Mouse (Mus musculus): ENCODE data around the gene Tank.

- TF ChIP-seq CTCF (IDR thresholded peaks at IDR 0.05; ENCODE audit: control insufficient read depth, insufficient read depth, insufficient read length) = no peak
- TF ChIP-seq USF1 (IDR thresholded peaks at IDR 0.05; ENCODE audit: low read depth) = no peak
- TF ChIP-seq MAX (IDR thresholded peaks at IDR 0.05) = no peak
- no peak for TF ChIP-seq FOSL1 (IDR thresholded peaks at IDR 0.05; ENCODE audit: insufficient read depth, low read length, poor library complexity, severe bottlenecking)
- no peak for TF ChIP-seq CEBPB (IDR thresholded peaks at IDR 0.05; ENCODE audit: low read depth)
- TF ChIP-seq MYOD1 (IDR thresholded peaks at IDR 0.05; ENCODE audit: control insufficient read depth, insufficient read length, low read depth) = no peak
- TF ChIP-seq MYOG (IDR thresholded peaks at IDR 0.05; ENCODE audit: control insufficient read depth, extremely low read depth, insufficient read length) = no peak
These were observed 85.3 kb downstream of the Tank start for GRCm38 (mm10) chr2:61663573-61664241.
